Mouse (Mus musculus) small intestine, adult 2 months (tissue): ENCODE measurements at regions not wholly inside any gene's neighbourhood (a gene's known extent, or its start where the extent isn't known, plus 50 kb on each side); places are given as distances from the start of the nearest gene placed in this dataset.

ENCODE experiments used
- H3K27ac ChIP-seq: fragments of 200-500 bp; 2 replicates; pipeline ENCODE4 v1.5.1; 2012; ENCODE audit warnings: low read depth, low read length, control low read depth, inconsistent platforms; ENCODE audit not compliant: insufficient read depth
- H3K27me3 ChIP-seq: fragments of 200-500 bp; 2 replicates; pipeline ENCODE4 v1.6.1; 2012; ENCODE audit warnings: mild to moderate bottlenecking, moderate library complexity, low read length, inconsistent platforms; ENCODE audit not compliant: control insufficient read depth, insufficient read depth
- H3K36me3 ChIP-seq: fragments of 200-500 bp; 2 replicates; pipeline ENCODE4 v1.6.1; 2012; ENCODE audit warnings: mild to moderate bottlenecking, low read length, control low read depth, inconsistent platforms; ENCODE audit not compliant: control insufficient read depth, insufficient read depth
- H3K4me1 ChIP-seq: fragments of 200-500 bp; 2 replicates; pipeline ENCODE4 v1.6.1; 2012; ENCODE audit warnings: low read length, inconsistent platforms, mixed read lengths; ENCODE audit not compliant: control insufficient read depth, insufficient read depth, insufficient read length
- H3K4me3 ChIP-seq: fragments of 200-500 bp; 2 replicates; pipeline ENCODE4 v1.5.1; 2012; ENCODE audit warnings: low read depth, mild to moderate bottlenecking, control low read depth, inconsistent platforms, low read length, moderate library complexity
- CTCF ChIP-seq: fragments of 200-500 bp; IDR thresholded peaks from 2 replicates; pipeline ENCODE4 v1.5.1; 2012; ENCODE audit warnings: low read depth, mild to moderate bottlenecking, control low read depth, inconsistent platforms, low read length, moderate library complexity, mixed read lengths; ENCODE audit not compliant: insufficient replicate concordance, insufficient read length; ENCODE audit errors: extremely low read depth
- POLR2A ChIP-seq: fragments of 200-500 bp; IDR thresholded peaks from 2 replicates; pipeline ENCODE4 v1.6.1; 2012; ENCODE audit warnings: low read depth, mild to moderate bottlenecking, control low read depth, inconsistent platforms, low read length, moderate library complexity
- WGBS: fragments of 180-500 bp; shearing (Covaris S2); methylation state at CpG from one replicate; pipeline ENCODE4 v1.1.7; 2018; 5-methylcytosine and 5-hydroxymethylcytosine counted together

GRCm38 (mm10) chr4:8005155-8005554 lies 233.7 kb downstream of the Car8 start:
- no peak overlapping the region for H3K4me3 ChIP-seq
- TF ChIP-seq POLR2A (no peak), CTCF (no peak)
- 17% methylated on average over 1 of the region's 1 CpGs for WGBS

GRCm38 (mm10) chr4:7997575-7997953 lies 241.3 kb downstream of the Car8 start:
- Histone ChIP-seq H3K27me3 (no peaks in the 10 kb centered on the region), H3K4me1 (no peaks in the 10 kb centered on the region), H3K4me3 (no peak overlapping the region), H3K36me3 (no peaks in the 10 kb centered on the region), H3K27ac (no peak overlapping the region)
- TF ChIP-seq CTCF (no peak), POLR2A (no peak)

More at GRCm38 (mm10) chr4:8005155-8005554, 233.7 kb downstream of the Car8 start:
- H3K27ac ChIP-seq = no peak overlapping the region
- H3K4me1 ChIP-seq = no peaks in the 10 kb centered on the region
- H3K27me3 ChIP-seq = no peaks in the 10 kb centered on the region
- no peaks in the 10 kb centered on the region for H3K36me3 ChIP-seq

DNA sequence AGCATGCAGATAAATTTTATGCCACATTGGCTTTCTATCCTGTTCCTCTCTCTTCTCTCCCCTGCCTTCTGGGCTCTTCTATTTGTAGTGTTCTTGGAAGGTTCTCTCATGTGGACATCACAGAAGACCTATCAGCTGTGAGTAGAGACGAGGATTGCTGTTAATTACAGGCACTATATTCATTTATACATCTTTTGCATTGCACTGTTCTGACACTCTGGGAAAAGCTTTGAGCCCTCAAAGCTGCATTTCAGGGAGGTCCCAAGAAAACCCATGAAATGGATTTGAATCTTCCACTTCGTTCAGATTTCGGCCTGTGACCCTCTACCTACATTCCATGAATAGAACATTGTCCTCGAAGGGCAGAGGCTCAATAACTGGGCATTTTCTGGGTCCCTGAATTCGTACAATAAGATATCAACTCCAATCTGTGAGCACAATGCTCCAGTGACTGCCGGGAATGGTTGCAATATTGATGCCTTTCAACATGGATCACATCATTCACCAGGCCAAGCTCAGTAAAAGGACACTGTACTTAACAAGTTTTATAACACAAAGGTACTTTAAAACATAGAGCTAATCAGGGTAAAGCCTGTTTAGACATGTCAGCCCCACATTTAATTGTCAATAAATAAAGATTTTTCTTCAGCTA lies 241.8 kb downstream of the Car8 start:
- no peaks in the 10 kb centered on the region for H3K4me1 ChIP-seq
- TF ChIP-seq CTCF (no peak), POLR2A (no peak)
- WGBS = 82% methylated on average over 6 of the region's 6 CpGs
- no peak overlapping the region for H3K4me3 ChIP-seq
- H3K27me3 ChIP-seq = no peaks in the 10 kb centered on the region
- H3K27ac ChIP-seq = no peak overlapping the region
- no peaks in the 10 kb centered on the region for H3K36me3 ChIP-seq

- Histone ChIP-seq H3K27me3 (no peaks in the 10 kb centered on the region), H3K4me1 (no peaks in the 10 kb centered on the region), H3K36me3 (no peaks in the 10 kb centered on the region), H3K27ac (no peak overlapping the region), H3K4me3 (no peak overlapping the region)
- 53% methylated on average over 3 of the region's 3 CpGs for WGBS
- TF ChIP-seq CTCF (no peak), POLR2A (no peak)
Observed at GRCm38 (mm10) chr4:7992944-7993343, 245.9 kb downstream of the Car8 start.

GRCm38 (mm10) chr4:7987781-7988180 lies 251.1 kb downstream of the Car8 start:
- Histone ChIP-seq H3K27me3 (no peaks in the 10 kb centered on the region), H3K36me3 (no peaks in the 10 kb centered on the region), H3K4me3 (no peak overlapping the region), H3K4me1 (no peaks in the 10 kb centered on the region), H3K27ac (no peak overlapping the region)
- TF ChIP-seq POLR2A (no peak), CTCF (no peak)
- 89% methylated on average over 1 of the region's 1 CpGs for WGBS

GRCm38 (mm10) chr4:7987346-7987745 lies 251.5 kb downstream of the Car8 start:
- Histone ChIP-seq H3K27me3 (no peaks in the 10 kb centered on the region), H3K27ac (no peak overlapping the region), H3K4me1 (no peaks in the 10 kb centered on the region), H3K36me3 (no peaks in the 10 kb centered on the region), H3K4me3 (no peak overlapping the region)
- TF ChIP-seq CTCF (no peak), POLR2A (no peak)
- WGBS = 81% methylated on average over 3 of the region's 3 CpGs

DNA sequence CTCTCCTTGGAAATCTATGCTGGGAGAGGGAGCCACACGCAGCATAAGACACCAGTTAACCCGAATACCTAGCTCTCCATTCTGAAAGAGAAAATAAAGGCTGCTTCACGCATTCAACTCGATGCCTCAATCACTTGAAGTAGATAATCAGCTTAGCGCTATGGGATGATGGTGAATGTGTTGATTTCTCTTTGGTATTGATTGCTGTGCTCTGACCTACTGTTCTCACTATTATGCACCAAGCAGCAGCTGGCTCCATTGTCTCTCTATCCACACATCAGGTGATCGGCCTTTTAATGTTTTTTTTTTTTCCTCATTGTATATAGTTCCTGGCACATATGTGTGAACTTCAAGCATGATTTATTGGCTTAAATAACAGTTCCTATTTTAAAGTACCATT lies 254.0 kb downstream of the Car8 start:
- WGBS = 82% methylated on average over 6 of the region's 6 CpGs
- TF ChIP-seq CTCF (no peak), POLR2A (no peak)

More for the DNA sequence above, 254.0 kb downstream of the Car8 start:
- Histone ChIP-seq H3K27me3 (no peaks in the 10 kb centered on the region), H3K27ac (no peak overlapping the region), H3K36me3 (no peaks in the 10 kb centered on the region), H3K4me1 (no peaks in the 10 kb centered on the region), H3K4me3 (no peak overlapping the region)
